Mouse (Mus musculus) myocyte (in vitro differentiated cells): Measurements from ENCODE around the gene Foxp2.

Experiments used
- MYOG ChIP-seq, 3 experiments: IDR thresholded peaks; one replicate each; pipeline ENCODE4 v1.6.1; 2011; ENCODE audit warnings: control low read depth in 2 of 3, low read depth in 2 of 3, mild to moderate bottlenecking in 2 of 3; ENCODE audit not compliant: insufficient read length in 2 of 3, control insufficient read depth in 1 of 3, insufficient read depth in 1 of 3
- POLR2A ChIP-seq: IDR thresholded peaks from one replicate; pipeline ENCODE4 v1.6.1; 2011; ENCODE audit warnings: low read depth, mild to moderate bottlenecking, control low read depth, moderate library complexity; ENCODE audit not compliant: insufficient read length

- TF ChIP-seq MYOG (IDR thresholded peaks at IDR 0.05; ENCODE audit: control insufficient read depth in 1 of 3, insufficient read depth in 1 of 3, insufficient read length in 2 of 3, low read depth in 2 of 3) (no peak), POLR2A (no peak)
Observed at GRCm38 (mm10) chr6:15459701-15460100, 558.6 kb downstream of the Foxp2 start.
